8 mouse cellular contexts compared by ENCODE assay signal in genomic region chr5:135015497-135015896, GRCm38 (mm10). TPM values are rescaled to one million over a fixed set of nuclear protein-coding genes. Genes with fewer than 3 reads are reported as not detected.
A peak's percentile ranks its signal among the peaks of the same experiment; 100 is the strongest.
DNase-seq lines count a peak whose midpoint lies in the region; ATAC-seq and TF ChIP-seq lines count a peak whose summit lies in the region.

No protein-coding gene starts in this region.

- no peak overlapping the region for H3K9ac ChIP-seq in intestine, embryonic 14.5 days (ENCODE audit: low read length)
- H3K9ac ChIP-seq in intestine, embryonic 16.5 days (ENCODE audit: low read depth, low read length): no peak overlapping the region
- no peak overlapping the region for H3K9ac ChIP-seq in neural tube, embryonic 11.5 days (ENCODE audit: low read length)
- no peak overlapping the region for H3K9ac ChIP-seq in stomach, postnatal 0 days (ENCODE audit: low read length)

- H3K36me3 ChIP-seq in intestine, embryonic 14.5 days (ENCODE audit: control insufficient read depth, insufficient read depth, low read length): 0 out of 2 replicates have a peak, but pooled peaks cover 7% of the 10 kb centered on the region
- H3K36me3 ChIP-seq in intestine, embryonic 16.5 days (ENCODE audit: control insufficient read depth, insufficient read depth, low read length): peaks cover 3% of the 10 kb centered on the region; the same call in 1 of the 2 replicates
- H3K36me3 ChIP-seq in limb, embryonic 10.5 days: no peaks in the 10 kb centered on the region
- no peaks in the 10 kb centered on the region for H3K36me3 ChIP-seq in neural tube, embryonic 11.5 days (ENCODE audit: control insufficient read depth, insufficient read depth, low read length)
- no peaks in the 10 kb centered on the region for H3K36me3 ChIP-seq in stomach, postnatal 0 days (ENCODE audit: control insufficient read depth, insufficient read depth, low read length)

- H3K27me3 ChIP-seq in intestine, embryonic 14.5 days (replicated peaks; ENCODE audit: control insufficient read depth, insufficient read depth, low read length): no peaks in the 10 kb centered on the region
- H3K27me3 ChIP-seq in intestine, embryonic 16.5 days (replicated peaks; ENCODE audit: control insufficient read depth, insufficient read depth, low read length): no peaks in the 10 kb centered on the region
- peaks cover 12% of the 10 kb centered on the region; the same call in 1 of the 2 replicates for H3K27me3 ChIP-seq in limb, embryonic 10.5 days (ENCODE audit: low read depth, poor library complexity, severe bottlenecking)
- H3K27me3 ChIP-seq in neural tube, embryonic 11.5 days (ENCODE audit: control insufficient read depth, insufficient read depth, low read length): no peaks in the 10 kb centered on the region
- no peaks in the 10 kb centered on the region for H3K27me3 ChIP-seq in stomach, postnatal 0 days (ENCODE audit: control insufficient read depth, insufficient read depth, low read length)

- no peak overlapping the region for H3K4me3 ChIP-seq in intestine, embryonic 14.5 days (ENCODE audit: low read depth, low read length)
- H3K4me3 ChIP-seq in intestine, embryonic 16.5 days (ENCODE audit: low read length): no peak overlapping the region
- H3K4me3 ChIP-seq in limb, embryonic 10.5 days: no peak overlapping the region
- H3K4me3 ChIP-seq in neural tube, embryonic 11.5 days (ENCODE audit: low read depth, low read length): no peak overlapping the region
- H3K4me3 ChIP-seq in stomach, postnatal 0 days (ENCODE audit: low read depth, low read length): no peak overlapping the region

- H3K27ac ChIP-seq in intestine, embryonic 14.5 days (ENCODE audit: low read depth): no peak overlapping the region
- no peak overlapping the region for H3K27ac ChIP-seq in intestine, embryonic 16.5 days (ENCODE audit: low read length)
- H3K27ac ChIP-seq in limb, embryonic 10.5 days: no peak overlapping the region
- no peak overlapping the region for H3K27ac ChIP-seq in neural tube, embryonic 11.5 days (ENCODE audit: low read depth, low read length)
- no peak overlapping the region for H3K27ac ChIP-seq in stomach, postnatal 0 days (replicated peaks)

- 14% methylated on average over 7 of the region's 7 CpGs for WGBS in intestine, embryonic 14.5 days
- 14% methylated on average over 7 of the region's 7 CpGs for WGBS in intestine, embryonic 16.5 days
- 16% methylated on average over 7 of the region's 7 CpGs for WGBS in limb, embryonic 10.5 days
- 13% methylated on average over 7 of the region's 7 CpGs for WGBS in neural tube, embryonic 11.5 days
- 14% methylated on average over 7 of the region's 7 CpGs for WGBS in stomach, postnatal 0 days

- peaks cover 18% of the 10 kb centered on the region for H3K4me1 ChIP-seq in intestine, embryonic 14.5 days (replicated peaks; ENCODE audit: control insufficient read depth, insufficient read depth, low read length)
- peaks cover 22% of the 10 kb centered on the region for H3K4me1 ChIP-seq in intestine, embryonic 16.5 days (ENCODE audit: control insufficient read depth, insufficient read depth, low read length)
- H3K4me1 ChIP-seq in limb, embryonic 10.5 days: peaks cover 32% of the 10 kb centered on the region
- H3K4me1 ChIP-seq in neural tube, embryonic 11.5 days (ENCODE audit: control insufficient read depth, insufficient read depth, low read length): peaks cover 11% of the 10 kb centered on the region
- H3K4me1 ChIP-seq in stomach, postnatal 0 days (replicated peaks; ENCODE audit: control insufficient read depth, insufficient read depth): peaks cover 3% of the 10 kb centered on the region; the same call in 1 of the 2 replicates

- peak; percentile 95 for DNase-seq in intestine, embryonic 14.5 days (ENCODE audit: low spot score)
- peak; percentile 90 for DNase-seq in cerebellum, adult 9-10 months
- peak; percentile 77 to 89 for DNase-seq in frontal cortex, postnatal 14 days (ENCODE audit: low spot score in 2 of 2)
- DNase-seq in limb, embryonic 10.5 days (ENCODE audit: low spot score): peak; percentile 86
- DNase-seq in neural tube, embryonic 11.5 days (ENCODE audit: low spot score): peak; percentile 82
- DNase-seq in stomach, postnatal 0 days (ENCODE audit: low spot score): peak; percentile 83

- peak; percentile 99 for TF ChIP-seq CTCF in stomach, postnatal 0 days (IDR thresholded peaks at IDR 0.05; ENCODE audit: low read depth)

- no peak overlapping the region for H3K4me2 ChIP-seq in intestine, embryonic 14.5 days (ENCODE audit: low read length)
- no peak overlapping the region for H3K4me2 ChIP-seq in intestine, embryonic 16.5 days (ENCODE audit: low read depth, low read length)
- H3K4me2 ChIP-seq in neural tube, embryonic 11.5 days (ENCODE audit: low read depth): no peak overlapping the region
- no peak overlapping the region for H3K4me2 ChIP-seq in stomach, postnatal 0 days (replicated peaks; ENCODE audit: low read depth)

- no peaks in the 10 kb centered on the region for H3K9me3 ChIP-seq in intestine, embryonic 14.5 days (ENCODE audit: control insufficient read depth, low read length)
- H3K9me3 ChIP-seq in intestine, embryonic 16.5 days (ENCODE audit: control insufficient read depth, low read length): no peaks in the 10 kb centered on the region
- H3K9me3 ChIP-seq in limb, embryonic 10.5 days (replicated peaks): no peaks in the 10 kb centered on the region
- no peaks in the 10 kb centered on the region for H3K9me3 ChIP-seq in neural tube, embryonic 11.5 days (ENCODE audit: control insufficient read depth, low read length)
- no peaks in the 10 kb centered on the region for H3K9me3 ChIP-seq in stomach, postnatal 0 days (ENCODE audit: control insufficient read depth, low read length)

- no peak for ATAC-seq in intestine, embryonic 14.5 days (replicated peaks; ENCODE audit: low FRiP score, low TSS enrichment, low read depth)
- ATAC-seq in intestine, embryonic 16.5 days: no peak
- peak; percentile 73 for ATAC-seq in inflammation-experienced regulatory T-cells, adult 6 months
- peak; percentile 43; the same call in 1 of the 2 replicates for ATAC-seq in neural tube, embryonic 11.5 days (ENCODE audit: insufficient read depth, low FRiP score, low TSS enrichment)
- ATAC-seq in stomach, postnatal 0 days (ENCODE audit: low FRiP score, low TSS enrichment): no peak

- no peak for TF ChIP-seq EP300 in stomach, postnatal 0 days (optimal IDR thresholded peaks at IDR 0.05)

RNA-seq across cellular contexts. Expression of gene Abhd11, which starts 6.5 kb away (rescaled TPM):
- 99.7 and 104 TPM in 2 replicates for polyA plus RNA-seq in intestine, embryonic 14.5 days (2014; fragmentation: Nextera tagmentation; extraction: Ambion mirVana)
- 102 and 106 TPM in 2 replicates for polyA plus RNA-seq in intestine, embryonic 16.5 days (2015; fragmentation: Nextera tagmentation; extraction: Ambion mirVana)
- polyA plus RNA-seq in inflammation-experienced regulatory T-cells, adult 6 months (2017; shearing (Covaris generic)): 10 to 100 TPM; 26.7 to 80.0 (median 60.4) TPM
- 23.5 and 30.1 TPM in 2 replicates for polyA plus RNA-seq in limb, embryonic 10.5 days (2016; fragmentation: Nextera tagmentation; extraction: Ambion mirVana)
- polyA plus RNA-seq in neural tube, embryonic 11.5 days (2014; fragmentation: Nextera tagmentation; extraction: Ambion mirVana): 45.9 and 46.3 TPM in 2 replicates
- polyA plus RNA-seq in stomach, postnatal 0 days (2015; fragmentation: Nextera tagmentation; extraction: Ambion mirVana): 56.5 and 64.0 TPM in 2 replicates

RNA-seq across cellular contexts. Expression of gene Stx1a, which starts 7.8 kb away (rescaled TPM):
- 15.9 and 20.2 TPM in 2 replicates for polyA plus RNA-seq in intestine, embryonic 14.5 days (2014; fragmentation: Nextera tagmentation; extraction: Ambion mirVana)
- 11.9 and 13.4 TPM in 2 replicates for polyA plus RNA-seq in intestine, embryonic 16.5 days (2015; fragmentation: Nextera tagmentation; extraction: Ambion mirVana)
- 10 to 100 TPM in 2 of 3 experiments, 1 to 10 TPM in 1; 4.4 to 24.9 (median 20.8) TPM for polyA plus RNA-seq in inflammation-experienced regulatory T-cells, adult 6 months (2017; shearing (Covaris generic))
- polyA plus RNA-seq in limb, embryonic 10.5 days (2016; fragmentation: Nextera tagmentation; extraction: Ambion mirVana): 7.5 and 8.1 TPM in 2 replicates
- polyA plus RNA-seq in neural tube, embryonic 11.5 days (2014; fragmentation: Nextera tagmentation; extraction: Ambion mirVana): 25.4 and 36.6 TPM in 2 replicates
- polyA plus RNA-seq in stomach, postnatal 0 days (2015; fragmentation: Nextera tagmentation; extraction: Ambion mirVana): 5.3 TPM in 2 replicates

RNA-seq across cellular contexts. Expression of gene Cldn3, which starts 29.5 kb away (rescaled TPM):
- polyA plus RNA-seq in intestine, embryonic 14.5 days (2014; fragmentation: Nextera tagmentation; extraction: Ambion mirVana): 113 and 143 TPM in 2 replicates
- polyA plus RNA-seq in intestine, embryonic 16.5 days (2015; fragmentation: Nextera tagmentation; extraction: Ambion mirVana): 187 and 217 TPM in 2 replicates
- polyA plus RNA-seq in inflammation-experienced regulatory T-cells, adult 6 months (2017; shearing (Covaris generic)): not detected
- polyA plus RNA-seq in limb, embryonic 10.5 days (2016; fragmentation: Nextera tagmentation; extraction: Ambion mirVana): 8.3 and 10.3 TPM in 2 replicates
- polyA plus RNA-seq in neural tube, embryonic 11.5 days (2014; fragmentation: Nextera tagmentation; extraction: Ambion mirVana): 2.2 and 3.1 TPM in 2 replicates
- polyA plus RNA-seq in stomach, postnatal 0 days (2015; fragmentation: Nextera tagmentation; extraction: Ambion mirVana): 15.4 and 16.2 TPM in 2 replicates

RNA-seq across cellular contexts. Expression of gene Dnajc30, which starts 48.5 kb away (rescaled TPM):
- polyA plus RNA-seq in intestine, embryonic 14.5 days (2014; fragmentation: Nextera tagmentation; extraction: Ambion mirVana): 32.5 and 33.3 TPM in 2 replicates
- 33.9 and 39.2 TPM in 2 replicates for polyA plus RNA-seq in intestine, embryonic 16.5 days (2015; fragmentation: Nextera tagmentation; extraction: Ambion mirVana)
- 10 to 100 TPM; 18.9 to 32.0 (median 30.4) TPM for polyA plus RNA-seq in inflammation-experienced regulatory T-cells, adult 6 months (2017; shearing (Covaris generic))
- polyA plus RNA-seq in limb, embryonic 10.5 days (2016; fragmentation: Nextera tagmentation; extraction: Ambion mirVana): 27.7 and 30.8 TPM in 2 replicates
- polyA plus RNA-seq in neural tube, embryonic 11.5 days (2014; fragmentation: Nextera tagmentation; extraction: Ambion mirVana): 26.6 and 28.3 TPM in 2 replicates
- 24.3 and 26.1 TPM in 2 replicates for polyA plus RNA-seq in stomach, postnatal 0 days (2015; fragmentation: Nextera tagmentation; extraction: Ambion mirVana)

RNA-seq across cellular contexts. Expression of gene Bud23, which starts 49.3 kb away (rescaled TPM):
- polyA plus RNA-seq in intestine, embryonic 14.5 days (2014; fragmentation: Nextera tagmentation; extraction: Ambion mirVana): 98.0 and 107 TPM in 2 replicates
- 84.6 and 109 TPM in 2 replicates for polyA plus RNA-seq in intestine, embryonic 16.5 days (2015; fragmentation: Nextera tagmentation; extraction: Ambion mirVana)
- 10 to 100 TPM; 63.3 to 71.1 (median 67.0) TPM for polyA plus RNA-seq in inflammation-experienced regulatory T-cells, adult 6 months (2017; shearing (Covaris generic))
- polyA plus RNA-seq in limb, embryonic 10.5 days (2016; fragmentation: Nextera tagmentation; extraction: Ambion mirVana): 194 and 201 TPM in 2 replicates
- polyA plus RNA-seq in neural tube, embryonic 11.5 days (2014; fragmentation: Nextera tagmentation; extraction: Ambion mirVana): 126 and 141 TPM in 2 replicates
- 46.8 and 51.9 TPM in 2 replicates for polyA plus RNA-seq in stomach, postnatal 0 days (2015; fragmentation: Nextera tagmentation; extraction: Ambion mirVana)

Comparison
In these comparisons a context has a peak if more than half of its experiments do, and no peak if none do; other contexts are left out.
1. ATAC-seq: peak in inflammation-experienced regulatory T-cells, adult 6 months (single experiment) and neural tube, embryonic 11.5 days (single experiment); none in intestine, embryonic 14.5 days (single experiment), intestine, embryonic 16.5 days (single experiment) and stomach, postnatal 0 days (single experiment).
2. Peak in every context shown above with its lines, with median percentiles within 50 percentile points of each other: DNase-seq.